Mouse (Mus musculus) thymus, postnatal 36 days (tissue): Measurements from ENCODE around the gene Usp37.
"Not testable (repeated sequence)": the region's sequence is repeated elsewhere in the genome, so short reads cannot be mapped to it uniquely, and the experiment has no call there.

Experiments used
- DNase-seq, 2 experiments: peaks; one replicate each; pipeline ENCODE4 v3.0.0; 2022; ENCODE audit warnings: mixed read lengths in 2 of 2

Usp37 gene

DNA sequence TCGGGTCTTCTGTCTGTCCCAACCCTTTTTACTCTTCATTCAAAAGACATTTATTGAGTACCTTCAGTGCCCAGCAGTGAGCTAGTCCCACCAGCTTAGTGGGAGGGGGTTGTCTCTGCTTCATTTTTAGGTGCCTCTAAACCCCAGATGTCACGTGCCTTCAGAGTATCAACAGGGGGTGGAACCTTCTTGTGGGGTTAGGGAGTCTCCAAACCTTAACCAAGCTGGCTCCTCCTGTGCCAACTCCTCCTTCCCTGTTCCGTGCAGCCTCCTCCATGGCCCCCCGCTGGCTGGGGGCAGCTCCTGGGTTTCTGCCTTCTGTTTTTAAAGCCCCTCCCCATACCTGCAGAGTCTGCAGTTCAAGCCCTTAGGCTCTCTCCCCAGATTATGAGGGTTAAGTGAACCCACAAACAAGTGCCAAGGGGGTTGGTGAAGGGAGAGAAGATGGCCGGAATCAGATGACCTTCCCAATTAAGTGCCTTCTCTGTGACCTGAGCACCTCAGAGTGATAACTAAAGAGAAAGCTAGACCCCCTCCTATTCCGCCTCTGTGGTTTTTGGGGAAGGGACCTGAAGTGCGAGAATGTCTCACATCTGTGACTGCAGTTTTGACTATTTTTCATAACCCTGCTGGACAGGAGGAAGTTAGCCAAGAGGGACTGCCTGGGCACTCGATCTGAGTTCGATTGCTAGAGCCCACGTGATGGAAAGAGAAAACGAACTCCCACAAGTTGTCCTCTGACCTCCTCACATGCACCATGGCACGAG, 147.4 kb downstream of the Usp37 start:
- not testable (repeated sequence) for DNase-seq

DNA sequence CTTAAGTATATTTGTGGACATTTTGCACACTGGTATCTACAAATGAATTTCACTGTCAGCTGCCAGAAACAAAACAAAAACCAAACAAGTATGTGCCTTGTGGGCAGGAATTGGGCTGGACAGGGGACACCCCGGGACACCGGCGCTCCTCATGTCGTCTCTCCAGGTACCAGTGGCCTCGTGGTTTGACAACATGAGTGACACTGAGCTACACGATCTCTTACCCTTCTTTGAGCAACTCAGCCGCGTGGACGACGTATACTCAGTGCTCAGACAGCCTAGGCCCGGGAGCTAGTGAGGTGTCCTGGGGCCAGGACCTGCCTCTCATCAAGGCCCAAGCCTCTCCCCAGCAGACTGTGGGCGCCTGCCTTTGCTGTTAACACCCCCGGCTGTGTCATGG, 148.8 kb downstream of the Usp37 start:
- DNase-seq = no peak

DNA sequence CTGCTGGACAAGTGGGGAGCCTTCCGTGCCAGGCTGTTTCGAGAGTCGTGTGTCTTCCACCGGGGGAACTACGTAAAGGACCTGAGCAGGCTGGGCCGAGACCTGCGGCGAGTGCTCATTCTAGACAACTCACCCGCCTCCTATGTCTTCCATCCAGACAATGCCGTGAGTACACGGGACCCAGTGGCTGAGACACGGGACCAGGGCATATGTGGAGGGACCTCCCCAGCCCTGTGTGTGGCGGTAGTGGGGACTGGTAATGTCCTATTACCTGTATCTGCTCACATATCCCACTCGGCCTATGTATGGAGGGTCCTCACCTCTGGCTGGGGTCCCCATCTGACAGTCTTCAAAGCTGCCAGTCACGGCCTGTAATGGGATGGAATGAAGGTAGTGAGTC, 149.2 kb downstream of the Usp37 start:
- no peak for DNase-seq

DNA sequence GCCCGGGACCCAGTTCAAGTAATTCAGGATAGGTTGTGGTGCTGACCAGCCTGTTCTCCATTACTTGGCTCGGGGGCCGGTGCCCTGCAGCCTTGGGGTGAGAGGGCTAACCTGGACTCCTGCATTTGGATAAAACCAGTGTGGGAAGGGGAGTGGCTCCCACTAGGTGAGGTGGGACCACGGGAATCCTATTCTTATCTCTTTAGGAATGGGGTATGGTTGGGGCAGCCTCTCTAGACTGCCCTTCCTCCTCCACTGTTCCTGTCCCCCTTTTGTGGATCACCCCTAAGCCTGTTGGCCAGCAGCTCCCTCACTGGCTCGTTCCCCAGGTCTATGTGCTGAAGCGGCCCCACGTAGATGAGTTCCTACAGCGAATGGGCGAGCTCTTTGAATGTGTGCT, 149.8 kb downstream of the Usp37 start:
- no peak for DNase-seq

DNA sequence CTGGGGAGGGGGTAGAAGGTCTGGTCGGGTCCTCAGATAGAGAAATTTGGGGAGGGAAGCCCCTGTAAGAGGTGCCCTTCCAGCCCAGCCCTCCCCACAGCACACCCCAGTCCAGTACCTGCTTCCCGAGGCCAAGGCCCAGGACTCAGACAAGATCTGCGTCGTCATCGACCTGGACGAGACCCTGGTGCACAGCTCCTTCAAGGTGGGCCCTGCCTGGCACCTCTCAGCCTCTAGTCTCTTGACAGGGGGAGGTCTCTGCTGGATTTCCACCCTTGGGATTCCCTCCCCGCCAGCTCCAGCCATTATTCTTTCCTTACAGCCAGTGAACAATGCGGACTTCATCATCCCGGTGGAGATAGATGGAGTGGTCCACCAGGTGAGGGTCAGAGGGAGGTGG, 150.4 kb downstream of the Usp37 start:
- DNase-seq = no peak

DNA sequence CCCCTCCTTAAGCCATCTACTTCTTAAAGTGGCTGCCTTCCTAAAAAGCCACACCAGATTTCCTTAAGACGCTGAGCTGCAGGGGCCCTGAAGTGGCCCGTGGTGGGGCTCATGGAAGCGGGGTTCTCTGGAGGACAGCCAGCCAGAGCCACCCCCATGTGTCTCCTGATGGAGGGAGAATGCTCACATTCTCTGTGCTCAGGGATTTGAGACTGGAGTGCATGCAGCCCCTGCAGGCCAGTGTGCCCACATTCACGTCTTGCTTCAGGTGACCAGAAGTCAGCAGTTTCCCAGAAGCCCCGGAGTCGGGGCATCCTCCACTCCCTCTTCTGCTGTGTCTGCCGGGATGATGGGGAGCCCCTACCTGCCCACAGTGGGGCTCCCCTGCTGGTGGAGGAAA, 151.1 kb downstream of the Usp37 start:
- DNase-seq = no peak

DNA sequence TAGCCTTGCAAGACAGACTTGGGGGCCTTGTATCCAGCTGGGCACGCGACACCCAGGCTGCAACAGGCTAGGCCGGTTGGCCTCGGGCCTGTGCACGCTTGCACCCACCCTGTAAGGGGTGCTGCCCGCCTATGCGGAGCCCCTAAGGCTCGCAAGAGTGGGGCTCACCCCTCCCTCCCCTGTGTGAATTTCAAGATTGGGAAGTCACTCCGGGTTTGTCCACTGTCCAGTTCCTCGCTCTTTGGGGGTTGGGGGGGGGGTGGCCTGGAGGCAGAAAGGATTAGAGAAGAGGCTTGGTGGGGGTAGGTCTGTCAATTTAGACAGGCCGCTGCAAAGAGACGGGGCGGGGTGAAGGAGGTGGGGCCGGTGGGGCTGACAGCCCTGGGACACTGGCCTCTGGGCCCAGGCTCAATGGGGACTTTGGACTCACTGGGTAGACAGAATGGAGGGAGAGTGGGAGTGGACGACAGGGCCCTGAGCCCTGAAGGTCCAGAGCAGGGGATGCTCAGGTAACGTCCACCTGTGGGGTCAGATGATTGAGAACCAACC, 151.6 kb downstream of the Usp37 start:
- DNase-seq = peak in 1 of 2 experiments; percentile 35

DNA sequence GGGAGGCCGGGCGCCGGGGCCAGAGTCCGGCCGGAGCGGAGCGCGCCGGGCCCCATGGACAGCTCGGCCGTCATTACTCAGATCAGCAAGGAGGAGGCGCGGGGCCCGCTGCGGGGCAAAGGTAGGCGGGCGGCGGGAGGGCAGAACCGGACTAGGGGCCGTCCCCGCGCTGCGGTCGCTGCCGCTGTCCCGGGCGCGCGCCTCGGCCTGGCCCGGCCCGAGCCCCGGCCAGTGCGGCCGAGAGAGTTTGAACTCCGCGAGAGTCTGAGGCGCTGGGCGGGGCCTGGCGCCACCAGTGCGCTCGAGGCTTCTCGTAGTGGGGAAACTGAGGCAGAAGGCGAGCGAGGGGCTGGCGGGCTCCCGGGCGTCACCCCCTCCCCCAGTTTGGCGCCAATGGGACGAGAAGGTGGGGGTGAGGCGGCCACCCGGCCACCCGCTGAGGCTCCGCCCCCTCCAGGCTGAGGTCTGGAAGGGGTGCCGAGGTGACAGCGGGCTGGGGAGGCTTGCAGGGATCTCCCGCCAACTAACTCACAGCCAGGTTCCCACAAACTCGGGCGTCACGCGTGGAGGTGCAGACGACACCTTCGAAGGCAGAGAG, 152.1 kb downstream of the Usp37 start:
- DNase-seq = peak; percentile 77 to 86

DNA sequence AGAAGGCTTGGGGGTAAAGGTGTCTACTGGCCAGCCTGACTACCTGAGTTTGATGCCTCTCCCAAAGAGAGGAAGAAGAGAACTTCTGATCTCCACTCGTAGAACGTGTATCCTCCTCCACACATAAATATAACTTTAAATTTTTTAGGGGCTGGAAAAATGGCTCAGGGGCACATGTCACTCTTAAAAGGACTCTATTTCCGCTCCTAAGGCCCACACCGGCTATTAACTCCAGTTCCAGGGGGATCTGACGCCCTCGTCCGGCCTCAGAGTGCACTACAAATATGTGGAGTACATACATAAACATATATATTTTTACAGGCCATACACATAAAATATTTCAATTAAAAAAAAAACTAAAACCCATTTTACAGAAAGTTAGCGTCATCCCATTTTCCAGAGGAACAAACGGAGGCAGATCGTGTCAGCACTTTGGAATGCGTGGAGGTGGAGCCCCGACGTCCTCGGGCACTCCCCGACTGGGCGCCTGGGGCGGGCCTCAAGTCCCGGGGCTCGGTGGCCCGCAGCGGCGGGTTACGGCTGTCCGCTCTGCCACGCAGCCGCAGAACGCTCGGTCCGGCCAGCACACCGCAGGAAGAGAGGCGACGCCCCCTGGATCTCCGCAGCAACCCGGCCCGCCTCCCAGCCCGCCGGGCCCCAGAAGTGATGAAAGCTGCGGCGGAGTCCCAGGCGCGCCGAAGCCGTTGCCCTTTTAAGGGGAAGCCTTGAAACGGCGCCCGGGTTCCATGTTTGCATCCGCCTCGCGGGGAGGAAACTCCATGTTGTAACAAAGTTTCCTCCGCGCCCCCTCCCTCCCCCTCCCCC, 152.9 kb downstream of the Usp37 start, which contains the start of gene Ctdsp1:
TSS of gene Ctdsp1 (plus strand) at position 586 of the 825 bp plus-strand sequence.
- DNase-seq = peak; percentile 94 to 95

DNA sequence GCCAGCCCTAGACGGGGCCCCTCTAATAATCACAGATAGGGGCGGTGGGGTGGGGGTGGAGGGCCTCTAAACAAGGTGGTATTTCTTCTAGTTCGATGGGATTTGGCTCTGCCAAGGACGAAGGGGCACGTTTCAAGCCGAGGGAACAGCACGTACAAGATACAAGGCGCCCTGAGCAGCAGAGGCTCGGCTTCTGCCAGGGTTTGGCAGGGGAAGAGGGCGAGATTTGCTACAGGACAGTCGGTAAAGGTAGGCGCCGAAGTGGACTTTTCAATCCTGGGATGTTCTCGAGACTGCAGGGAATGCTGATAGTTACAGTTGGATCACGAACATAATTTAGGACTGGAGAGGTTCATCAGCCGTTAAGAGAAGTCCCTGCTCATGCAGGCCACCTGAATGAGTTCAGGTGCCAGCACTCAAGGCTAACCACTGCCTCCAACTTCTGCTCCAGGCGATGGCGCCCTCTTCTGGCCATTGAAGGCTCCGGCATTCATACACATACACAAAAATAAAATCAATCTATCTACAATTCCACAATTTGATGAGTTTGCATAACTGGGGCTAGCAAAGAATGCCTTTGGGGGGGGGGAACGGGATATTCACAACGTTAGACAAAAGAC, 153.7 kb downstream of the Usp37 start:
- DNase-seq = peak; percentile 73

DNA sequence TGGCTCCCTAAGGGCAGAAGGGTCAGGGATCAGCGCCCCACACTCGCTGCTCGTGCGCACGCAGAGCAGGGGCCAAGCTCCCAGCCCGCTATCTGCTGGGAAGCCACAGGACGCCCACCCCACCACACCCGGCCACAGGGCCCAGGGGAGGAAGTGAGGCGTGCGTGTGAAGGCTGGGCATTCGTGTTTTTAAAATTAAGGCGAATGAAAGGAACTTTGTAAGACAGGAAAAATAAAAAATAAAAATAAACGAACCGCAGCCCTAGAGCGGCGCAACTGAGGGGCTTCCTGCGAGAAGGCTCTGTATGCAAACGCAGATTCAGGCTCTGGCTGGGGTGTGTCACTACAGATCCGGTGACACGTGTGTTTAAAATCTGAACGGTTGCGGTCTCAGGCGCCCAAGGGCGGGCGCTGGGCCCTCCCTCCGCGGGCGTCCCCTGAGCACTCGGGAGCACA, 154.2 kb downstream of the Usp37 start:
- DNase-seq = peak; percentile 60 to 76

DNA sequence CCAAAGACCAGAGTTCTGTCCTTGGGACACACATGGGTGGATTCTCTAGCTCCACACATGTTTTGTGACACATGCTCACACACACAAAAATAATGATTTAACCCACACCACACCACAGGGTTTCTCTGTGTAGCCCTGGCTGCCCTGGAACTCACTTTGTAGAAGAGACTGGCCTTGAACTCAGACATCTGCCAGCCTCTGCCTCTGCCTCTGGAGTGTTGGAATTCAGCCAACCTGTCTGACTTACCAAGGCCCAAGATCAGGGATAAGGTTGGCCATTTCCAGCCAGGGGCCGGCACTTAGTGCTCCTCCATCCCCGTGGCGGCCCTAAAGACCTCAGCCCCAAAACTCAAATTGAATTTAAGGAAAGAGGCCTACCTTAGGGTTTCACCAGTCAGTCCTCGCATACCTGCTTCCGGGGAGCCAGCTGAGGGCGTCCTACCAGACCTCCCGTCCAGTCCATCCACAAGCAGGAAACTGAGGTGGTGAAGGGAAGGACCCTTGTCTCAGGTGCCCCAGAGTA, 155.6 kb downstream of the Usp37 start:
- DNase-seq = no peak

DNA sequence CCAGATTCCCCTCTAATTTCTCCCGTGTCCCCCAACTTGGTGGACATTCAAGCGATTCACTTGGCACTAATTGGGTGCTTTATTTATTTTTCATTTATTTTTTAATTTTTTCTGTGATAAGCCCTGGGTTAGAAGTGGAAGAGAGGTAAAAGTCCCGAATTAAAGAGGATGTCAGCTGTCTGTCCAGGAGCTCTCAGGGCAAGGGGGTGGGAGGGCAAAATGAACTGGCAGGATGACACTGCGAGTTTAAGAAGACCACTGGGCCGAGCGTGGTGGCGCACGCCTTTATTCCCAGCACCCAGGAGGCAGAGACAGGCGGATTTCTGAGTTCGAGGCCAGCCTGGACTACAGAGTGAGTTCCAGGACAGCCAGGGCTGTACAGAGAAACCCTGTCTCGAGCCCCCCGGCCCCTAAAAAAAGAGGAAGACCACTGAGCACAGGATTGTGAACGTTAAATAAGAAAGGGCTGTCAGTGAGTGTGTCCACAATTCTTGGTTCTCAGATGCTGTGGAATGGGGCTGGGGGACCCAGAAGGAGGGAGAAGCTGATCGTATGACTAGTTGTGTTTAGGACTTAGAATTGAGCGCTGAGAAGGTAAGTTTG, 156.6 kb downstream of the Usp37 start:
- DNase-seq = no peak

DNA sequence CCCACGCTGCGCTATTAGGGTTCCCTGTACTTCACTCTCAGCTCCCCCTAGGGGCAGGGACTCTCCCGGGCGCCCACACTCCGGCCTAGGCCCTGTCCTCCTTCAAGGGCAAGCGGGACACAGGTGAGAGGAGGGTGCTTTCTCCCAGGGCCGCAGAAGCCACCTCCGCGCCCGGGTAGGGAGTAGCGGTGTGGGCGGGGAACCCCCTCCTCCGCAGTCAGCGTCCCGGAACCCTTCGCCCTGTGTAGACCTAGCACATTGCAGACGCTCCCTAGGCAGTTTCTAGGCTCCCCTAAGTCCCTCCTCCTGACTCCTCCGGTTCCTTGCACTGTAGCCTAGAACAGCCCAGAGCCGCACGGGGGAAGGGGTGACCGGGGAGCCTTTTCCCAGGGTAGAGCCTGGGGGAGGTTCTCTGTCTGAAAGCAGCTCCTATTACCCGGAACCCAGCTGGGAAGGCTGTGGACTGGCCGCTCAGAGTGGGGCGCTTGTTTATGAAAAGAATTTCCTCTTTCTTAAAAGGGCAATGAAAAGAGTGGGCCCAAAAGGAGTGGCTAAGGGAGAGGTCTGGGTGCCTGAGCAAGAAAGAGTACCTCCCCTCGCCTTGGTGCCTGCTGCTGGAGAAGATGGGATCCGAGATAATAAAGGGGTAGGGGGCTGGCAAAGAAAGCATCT, 157.2 kb downstream of the Usp37 start:
- peak; percentile 94 to 97 for DNase-seq

DNA sequence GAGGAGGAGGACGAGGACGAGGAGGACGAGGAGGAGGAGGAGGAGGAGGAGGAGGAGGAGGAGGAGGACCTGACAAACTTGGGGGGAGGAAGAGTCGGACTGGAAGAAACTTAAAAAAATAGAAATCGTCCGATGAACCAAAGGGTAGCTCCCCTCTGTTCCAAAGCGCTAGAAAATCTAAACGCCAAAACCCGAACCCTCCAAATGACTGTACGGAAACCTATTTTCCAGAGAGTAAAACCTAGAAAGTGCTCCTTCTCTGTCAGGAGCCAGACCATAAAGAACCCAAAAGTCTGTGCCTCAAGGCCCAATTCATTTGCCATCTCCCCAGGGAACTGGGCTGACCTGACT, 157.7 kb downstream of the Usp37 start:
- no peak for DNase-seq

DNA sequence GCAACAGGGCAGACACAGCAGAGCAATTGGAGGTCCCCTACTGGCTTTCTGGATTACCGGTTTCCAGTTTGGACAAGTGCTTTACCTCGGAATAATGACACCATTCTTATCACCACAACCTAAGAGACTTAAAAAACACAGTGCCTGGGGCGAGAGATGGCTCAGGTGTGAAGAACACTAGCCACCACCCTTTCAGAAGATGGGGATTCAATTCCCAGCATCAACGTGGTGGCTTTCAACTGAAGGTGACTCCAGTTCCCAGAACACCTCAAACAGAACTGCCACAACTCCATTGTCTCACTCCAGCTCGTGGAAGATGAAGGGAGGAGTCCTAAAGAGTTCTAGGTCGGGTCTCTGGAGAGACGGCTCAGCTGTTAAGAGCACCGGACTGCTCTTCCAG, 158.6 kb downstream of the Usp37 start:
- no peak for DNase-seq
